Mouse (Mus musculus) small intestine, adult 2 months (tissue): ENCODE measurements around the gene Olfr1054.

Experiments used
- CTCF ChIP-seq: fragments of 200-500 bp; IDR thresholded peaks from 2 replicates; pipeline ENCODE4 v1.5.1; 2012; ENCODE audit warnings: low read depth, mild to moderate bottlenecking, control low read depth, inconsistent platforms, low read length, moderate library complexity, mixed read lengths; ENCODE audit not compliant: insufficient replicate concordance, insufficient read length; ENCODE audit errors: extremely low read depth
- POLR2A ChIP-seq: fragments of 200-500 bp; IDR thresholded peaks from 2 replicates; pipeline ENCODE4 v1.6.1; 2012; ENCODE audit warnings: low read depth, mild to moderate bottlenecking, control low read depth, inconsistent platforms, low read length, moderate library complexity

- no peak for TF ChIP-seq CTCF
- no peak for TF ChIP-seq POLR2A
These were observed 20.0 kb downstream of the Olfr1054 start, which contains the start of gene Olfr1053 for GRCm38 (mm10) chr2:86315184-86315583.
